Mouse (Mus musculus) intestine, embryonic 15.5 days (tissue): ENCODE measurements around the gene Cdh13. TPM values are rescaled to one million over a fixed set of nuclear protein-coding genes. Genes with fewer than 3 reads are reported as not detected.

Experiments
- ATAC-seq: fragments of 200-750 bp; cut with Nextera tagmentation; 2 replicates; pipeline ENCODE4 v1.8.0; 2017; ENCODE audit warnings: moderate TSS enrichment, moderate library complexity
- H3K27ac ChIP-seq: fragments of 300-500 bp; sonication (generic); 2 replicates; pipeline ENCODE4 v1.5.1; 2015; ENCODE audit warnings: mild to moderate bottlenecking, inconsistent platforms
- H3K27me3 ChIP-seq: fragments of 300-500 bp; sonication (generic); replicated peaks from 2 replicates; pipeline ENCODE4 v1.6.1; 2015; ENCODE audit warnings: inconsistent platforms
- H3K36me3 ChIP-seq: fragments of 300-500 bp; sonication (generic); 2 replicates; pipeline ENCODE4 v1.6.1; 2015; ENCODE audit warnings: inconsistent platforms
- H3K4me1 ChIP-seq: fragments of 300-500 bp; sonication (generic); replicated peaks from 2 replicates; pipeline ENCODE4 v1.6.1; 2015; ENCODE audit warnings: inconsistent platforms
- H3K4me2 ChIP-seq: fragments of 300-500 bp; sonication (generic); replicated peaks from 2 replicates; pipeline ENCODE4 v1.6.1; 2015; ENCODE audit warnings: mild to moderate bottlenecking, inconsistent platforms
- H3K4me3 ChIP-seq: fragments of 300-500 bp; sonication (generic); replicated peaks from 2 replicates; pipeline ENCODE4 v1.5.1; 2015; ENCODE audit warnings: inconsistent platforms
- H3K9ac ChIP-seq: fragments of 300-500 bp; sonication (generic); 2 replicates; pipeline ENCODE4 v1.6.1; 2015; ENCODE audit warnings: inconsistent platforms
- H3K9me3 ChIP-seq: fragments of 300-500 bp; sonication (generic); 2 replicates; pipeline ENCODE4 v1.6.1; 2016; ENCODE audit warnings: inconsistent platforms
- WGBS: fragments of 180-500 bp; shearing (Covaris S2); methylation state at CpG from one replicate; pipeline ENCODE4 v1.1.7; 2015; 5-methylcytosine and 5-hydroxymethylcytosine counted together
- polyA plus RNA-seq: library from polyadenylated mRNA; unstranded; fragments of >200 nt; fragmentation: Nextera tagmentation; extraction: Ambion mirVana; gene quantifications from 2 replicates; pipeline ENCODE4 v1.2.1, GENCODE M21; 2015

Cdh13 gene
- polyA plus RNA-seq, 1 experiment from 2014 or later: 6.5 TPM

GRCm38 (mm10) chr8:118395178-118395577, 111.6 kb downstream of the Cdh13 start:
- H3K4me1 ChIP-seq: no peaks in the 10 kb centered on the region
- no peaks in the 10 kb centered on the region for H3K36me3 ChIP-seq
- no peak overlapping the region for H3K9ac ChIP-seq
- no peak for ATAC-seq
- H3K4me3 ChIP-seq: no peak overlapping the region
- WGBS: 50% methylated on average over 4 of the region's 4 CpGs
- H3K27me3 ChIP-seq: no peaks in the 10 kb centered on the region
- H3K27ac ChIP-seq: no peak overlapping the region
- peak overlapping the region; percentile 12; the same call in 1 of the 2 replicates for H3K4me2 ChIP-seq
- no peaks in the 10 kb centered on the region for H3K9me3 ChIP-seq

GRCm38 (mm10) chr8:118404836-118405235, 121.3 kb downstream of the Cdh13 start:
- no peaks in the 10 kb centered on the region for H3K4me1 ChIP-seq
- H3K27me3 ChIP-seq: no peaks in the 10 kb centered on the region
- H3K4me3 ChIP-seq: no peak overlapping the region
- H3K27ac ChIP-seq: no peak overlapping the region
- no peak overlapping the region for H3K9ac ChIP-seq
- no peak overlapping the region for H3K4me2 ChIP-seq
- H3K9me3 ChIP-seq: no peaks in the 10 kb centered on the region
- 91% methylated on average over 3 of the region's 3 CpGs for WGBS
- no peak for ATAC-seq
- H3K36me3 ChIP-seq: no peaks in the 10 kb centered on the region

DNA sequence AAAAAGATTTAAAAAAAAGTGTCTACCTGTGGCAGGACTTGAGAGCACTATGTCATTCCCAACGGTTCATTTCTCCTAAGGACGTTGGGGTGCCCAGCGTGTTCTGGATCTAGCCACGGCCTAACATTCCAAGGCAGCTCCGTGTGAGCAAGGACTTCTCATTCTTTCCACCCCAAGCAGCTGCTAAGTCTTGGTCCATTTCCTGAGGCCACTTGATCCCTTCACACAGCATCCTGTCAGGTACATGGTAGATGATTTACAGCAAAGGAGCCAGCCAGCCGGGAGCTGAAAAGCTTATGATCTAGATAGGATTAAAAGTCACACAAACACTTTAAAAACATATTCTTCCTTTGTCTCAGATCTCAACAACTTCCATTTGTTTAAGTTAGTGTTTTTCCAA, 123.8 kb downstream of the Cdh13 start:
- Histone ChIP-seq H3K36me3 (no peaks in the 10 kb centered on the region), H3K27me3 (no peaks in the 10 kb centered on the region), H3K4me2 (no peak overlapping the region), H3K9me3 (no peaks in the 10 kb centered on the region), H3K9ac (no peak overlapping the region), H3K4me1 (no peaks in the 10 kb centered on the region), H3K27ac (no peak overlapping the region), H3K4me3 (no peak overlapping the region)
- ATAC-seq: no peak
- 38% methylated on average over 6 of the region's 6 CpGs for WGBS

DNA sequence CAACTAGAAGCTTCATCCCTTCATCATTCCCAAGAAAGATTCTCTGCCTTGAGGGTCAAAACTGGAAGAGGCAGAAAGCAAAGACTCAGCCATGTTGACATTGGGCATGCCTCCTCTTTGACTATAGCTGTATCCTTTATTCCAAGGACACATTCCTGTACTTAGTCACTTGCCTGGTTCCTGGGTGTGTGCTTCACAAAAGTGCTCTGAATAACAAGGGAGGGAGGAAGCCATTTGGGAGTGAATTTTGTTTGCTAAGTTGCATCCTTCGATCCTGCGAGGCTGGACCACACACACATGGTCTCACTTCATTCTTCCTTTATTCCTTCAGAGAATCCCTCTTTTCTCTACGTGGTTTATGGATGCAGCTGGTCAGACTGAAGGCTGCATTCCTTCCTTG, 125.9 kb downstream of the Cdh13 start:
- Histone ChIP-seq H3K9ac (no peak overlapping the region), H3K4me2 (no peak overlapping the region), H3K4me3 (no peak overlapping the region), H3K4me1 (no peaks in the 10 kb centered on the region), H3K36me3 (no peaks in the 10 kb centered on the region), H3K27me3 (no peaks in the 10 kb centered on the region), H3K27ac (no peak overlapping the region), H3K9me3 (no peaks in the 10 kb centered on the region)
- WGBS: 85% methylated on average over 3 of the region's 3 CpGs
- no peak for ATAC-seq

- Histone ChIP-seq H3K9ac (no peak overlapping the region), H3K36me3 (no peaks in the 10 kb centered on the region), H3K27ac (no peak overlapping the region), H3K4me3 (no peak overlapping the region), H3K9me3 (no peaks in the 10 kb centered on the region), H3K27me3 (no peaks in the 10 kb centered on the region), H3K4me2 (no peak overlapping the region), H3K4me1 (no peaks in the 10 kb centered on the region)
- ATAC-seq: no peak
- WGBS: 79% methylated on average over 4 of the region's 4 CpGs
Observed at GRCm38 (mm10) chr8:118410341-118410970, 126.9 kb downstream of the Cdh13 start.

DNA sequence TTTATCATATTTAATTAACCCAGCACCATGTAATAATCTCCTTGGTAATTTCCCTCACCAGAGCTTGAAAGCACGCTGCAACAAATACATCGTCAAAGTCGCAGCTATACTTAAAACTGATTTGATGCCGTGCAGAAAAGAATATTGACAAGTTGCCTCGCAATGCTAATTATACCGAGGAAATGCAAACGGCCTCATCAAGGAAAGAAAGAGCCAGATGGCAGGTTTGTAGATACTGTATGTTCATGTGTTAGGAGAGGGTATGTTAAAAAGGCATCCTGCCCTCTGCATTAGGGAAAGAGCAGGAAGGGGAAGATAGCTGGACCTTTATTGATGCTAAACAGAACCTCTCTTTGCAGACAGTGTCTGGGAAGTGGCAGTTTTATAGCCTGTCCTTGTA, 132.1 kb downstream of the Cdh13 start:
- H3K27ac ChIP-seq: no peak overlapping the region
- ATAC-seq: no peak
- no peak overlapping the region for H3K4me2 ChIP-seq
- H3K27me3 ChIP-seq: no peaks in the 10 kb centered on the region
- WGBS: 52% methylated on average over 7 of the region's 7 CpGs
- no peak overlapping the region for H3K9ac ChIP-seq
- no peaks in the 10 kb centered on the region for H3K4me1 ChIP-seq
- no peaks in the 10 kb centered on the region for H3K9me3 ChIP-seq
- no peaks in the 10 kb centered on the region for H3K36me3 ChIP-seq
- no peak overlapping the region for H3K4me3 ChIP-seq

DNA sequence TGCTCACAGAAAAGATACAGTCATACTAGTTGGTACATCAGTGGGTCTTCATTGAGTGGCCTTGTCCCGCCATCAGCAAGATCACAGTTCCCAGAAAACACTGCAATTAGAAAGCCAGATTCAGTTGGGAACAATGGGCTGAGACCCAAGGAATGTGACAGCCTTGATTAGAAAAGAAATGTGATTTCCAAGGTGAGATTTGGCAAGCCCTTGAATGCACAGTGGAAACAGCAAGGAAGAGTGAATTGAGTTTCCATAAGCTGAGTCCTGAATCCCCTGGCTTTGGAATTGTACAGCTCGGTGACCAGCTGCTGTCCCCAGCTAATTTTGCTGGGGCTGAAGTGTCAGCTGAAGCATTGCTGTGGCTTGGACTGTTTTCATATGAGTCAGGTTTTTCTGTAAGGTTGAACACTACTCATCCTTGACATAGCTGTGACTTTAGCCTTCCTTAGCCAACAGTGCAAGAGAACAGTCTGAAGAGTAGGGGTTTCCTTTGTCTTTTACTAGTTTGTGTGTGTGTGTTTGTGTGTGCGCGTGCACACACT, 133.3 kb downstream of the Cdh13 start:
- Histone ChIP-seq H3K4me3 (no peak overlapping the region), H3K9me3 (no peaks in the 10 kb centered on the region), H3K9ac (no peak overlapping the region), H3K4me1 (no peaks in the 10 kb centered on the region), H3K36me3 (no peaks in the 10 kb centered on the region), H3K27ac (no peak overlapping the region), H3K27me3 (no peaks in the 10 kb centered on the region), H3K4me2 (no peak overlapping the region)
- WGBS: 89% methylated on average over 4 of the region's 4 CpGs
- ATAC-seq: no peak

GRCm38 (mm10) chr8:118422624-118423023, 139.1 kb downstream of the Cdh13 start:
- Histone ChIP-seq H3K4me2 (no peak overlapping the region), H3K4me1 (no peaks in the 10 kb centered on the region), H3K9ac (no peak overlapping the region), H3K27ac (no peak overlapping the region), H3K27me3 (no peaks in the 10 kb centered on the region), H3K4me3 (no peak overlapping the region), H3K36me3 (no peaks in the 10 kb centered on the region), H3K9me3 (no peaks in the 10 kb centered on the region)
- WGBS: 74% methylated on average over 10 of the region's 10 CpGs
- no peak for ATAC-seq

GRCm38 (mm10) chr8:118428941-118429340, 145.4 kb downstream of the Cdh13 start:
- WGBS: 77% methylated on average over 7 of the region's 7 CpGs
- Histone ChIP-seq H3K4me1 (no peaks in the 10 kb centered on the region), H3K36me3 (no peaks in the 10 kb centered on the region), H3K9ac (no peak overlapping the region), H3K4me3 (no peak overlapping the region), H3K4me2 (no peak overlapping the region), H3K27me3 (no peaks in the 10 kb centered on the region), H3K9me3 (no peaks in the 10 kb centered on the region), H3K27ac (no peak overlapping the region)
- ATAC-seq: no peak

DNA sequence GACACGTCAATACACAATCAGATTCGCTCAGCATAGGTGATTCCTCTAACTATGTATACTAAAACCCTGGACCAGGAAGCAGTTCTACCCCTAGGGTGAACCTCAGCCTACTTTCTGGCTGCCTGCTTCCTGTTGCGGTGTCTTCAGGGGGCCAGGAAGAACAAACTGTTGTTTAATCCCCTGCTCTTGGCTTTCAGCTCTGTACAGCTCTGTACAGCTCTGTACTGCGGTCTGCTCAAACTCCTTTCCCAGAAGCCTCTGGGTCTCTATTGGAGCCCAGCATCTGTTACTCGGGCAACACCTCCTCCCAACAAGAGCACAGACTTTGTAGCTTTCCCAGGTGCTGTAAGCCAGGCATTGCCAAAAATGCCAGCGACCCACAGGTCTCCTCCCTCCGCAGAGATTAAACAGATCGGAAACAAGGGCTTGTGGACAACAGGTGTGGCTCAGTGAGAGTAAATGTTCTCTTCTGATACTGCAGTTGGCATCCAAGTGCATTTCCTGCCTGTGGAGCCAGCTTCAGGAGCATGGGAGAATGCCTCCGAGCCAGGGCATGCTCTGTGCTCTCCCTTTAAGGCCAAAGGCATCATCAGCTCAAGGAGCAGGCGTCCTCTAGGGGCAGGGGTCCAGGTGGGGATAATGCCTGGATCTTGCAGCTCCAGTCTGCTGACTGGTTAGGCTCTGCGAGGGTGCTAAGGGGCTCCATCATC, 148.4 kb downstream of the Cdh13 start:
- Histone ChIP-seq H3K4me1 (no peaks in the 10 kb centered on the region), H3K9ac (no peak overlapping the region), H3K4me3 (no peak overlapping the region), H3K36me3 (no peaks in the 10 kb centered on the region), H3K27me3 (no peaks in the 10 kb centered on the region), H3K4me2 (no peak overlapping the region), H3K27ac (no peak overlapping the region), H3K9me3 (no peaks in the 10 kb centered on the region)
- ATAC-seq: no peak
- 72% methylated on average over 11 of the region's 11 CpGs for WGBS

DNA sequence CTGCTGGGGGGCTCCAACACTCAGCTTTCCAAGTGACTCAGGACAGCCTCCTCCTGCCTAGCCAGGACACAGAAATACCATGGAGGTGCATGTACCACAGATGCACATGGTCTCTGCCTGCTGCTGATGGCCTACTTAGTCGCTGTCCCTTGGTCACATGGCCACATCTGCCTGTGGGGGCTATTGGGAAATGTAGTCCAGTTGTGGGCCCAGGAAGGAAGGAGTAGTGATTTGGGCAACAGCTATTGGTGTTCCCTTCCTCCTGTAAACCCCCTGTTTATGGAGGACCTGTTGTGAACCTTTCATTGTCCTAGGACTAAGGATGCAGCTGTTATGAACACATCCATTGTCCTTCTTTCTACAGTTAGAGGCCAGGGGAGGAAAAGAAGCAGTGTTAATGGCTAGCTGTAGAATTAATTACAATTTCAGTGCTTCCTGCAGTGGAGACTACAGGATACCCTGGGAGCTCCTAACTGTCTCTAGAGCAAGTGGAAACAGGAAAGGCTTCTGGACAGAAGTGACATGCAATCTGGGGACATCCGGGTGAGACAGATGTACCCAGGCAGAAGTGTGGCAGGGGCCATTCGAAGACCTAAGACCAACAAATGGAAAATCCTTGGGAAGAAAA, 150.1 kb downstream of the Cdh13 start:
- H3K9ac ChIP-seq: no peak overlapping the region
- H3K4me3 ChIP-seq: no peak overlapping the region
- ATAC-seq: no peak
- no peaks in the 10 kb centered on the region for H3K27me3 ChIP-seq
- H3K27ac ChIP-seq: no peak overlapping the region
- H3K4me2 ChIP-seq: no peak overlapping the region
- H3K9me3 ChIP-seq: no peaks in the 10 kb centered on the region
- H3K36me3 ChIP-seq: no peaks in the 10 kb centered on the region
- H3K4me1 ChIP-seq: no peaks in the 10 kb centered on the region
- 79% methylated on average over 3 of the region's 3 CpGs for WGBS

DNA sequence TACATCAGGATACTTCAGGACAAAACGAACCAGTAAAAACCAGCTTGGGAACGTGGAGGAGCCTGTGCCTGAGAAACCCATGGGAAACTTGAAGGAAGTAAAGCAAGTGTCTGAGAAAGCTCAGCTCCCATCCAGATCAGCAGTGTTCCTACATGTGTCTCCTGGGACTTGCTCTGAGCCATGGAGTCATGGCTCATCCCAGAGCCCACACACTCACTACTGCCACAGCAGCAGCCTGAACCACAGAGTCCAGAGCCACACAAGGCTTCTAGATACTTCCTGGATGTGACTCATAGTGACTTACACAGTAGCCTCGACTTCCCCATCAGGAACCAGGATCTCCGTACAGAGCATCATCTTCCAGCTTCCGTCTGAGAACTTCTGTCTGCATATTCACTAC, 153.2 kb downstream of the Cdh13 start:
- H3K27me3 ChIP-seq: no peaks in the 10 kb centered on the region
- H3K4me1 ChIP-seq: no peaks in the 10 kb centered on the region
- ATAC-seq: no peak
- no peaks in the 10 kb centered on the region for H3K9me3 ChIP-seq
- no peak overlapping the region for H3K9ac ChIP-seq
- H3K27ac ChIP-seq: no peak overlapping the region
- H3K4me3 ChIP-seq: no peak overlapping the region
- H3K4me2 ChIP-seq: no peak overlapping the region
- H3K36me3 ChIP-seq: no peaks in the 10 kb centered on the region
- WGBS: 81% methylated on average over 5 of the region's 5 CpGs
